7 mouse cellular contexts compared by ENCODE assay signal in genomic region chr19:44294588-44295041, GRCm38 (mm10). TPM values are rescaled to one million over a fixed set of nuclear protein-coding genes. Genes with fewer than 3 reads are reported as not detected.
A peak's percentile ranks its signal among the peaks of the same experiment; 100 is the strongest.
DNase-seq lines count a peak whose midpoint lies in the region; ATAC-seq and TF ChIP-seq lines count a peak whose summit lies in the region.

No protein-coding gene starts in this region.

- WGBS in embryonic facial prominence, embryonic 11.5 days: under 1% methylated on average over 14 of the region's 14 CpGs
- WGBS in kidney, adult 2 months: under 1% methylated on average over 14 of the region's 14 CpGs
- WGBS in limb, embryonic 12.5 days: 1% methylated on average over 14 of the region's 14 CpGs
- WGBS in midbrain, embryonic 14.5 days: under 1% methylated on average over 14 of the region's 14 CpGs

- no peaks in the 10 kb centered on the region for H3K27me3 ChIP-seq in embryonic facial prominence, embryonic 11.5 days (ENCODE audit: control insufficient read depth, insufficient read depth, low read length)
- H3K27me3 ChIP-seq in kidney, adult 2 months (replicated peaks; ENCODE audit: control insufficient read depth, insufficient read depth, low read length): no peaks in the 10 kb centered on the region
- H3K27me3 ChIP-seq in limb, embryonic 12.5 days: no peaks in the 10 kb centered on the region
- H3K27me3 ChIP-seq in midbrain, embryonic 14.5 days (ENCODE audit: control insufficient read depth, insufficient read depth, low read length): no peaks in the 10 kb centered on the region

- H3K27ac ChIP-seq in embryonic facial prominence, embryonic 11.5 days (replicated peaks; ENCODE audit: low read depth, low read length): peak overlapping the region; percentile 98
- H3K27ac ChIP-seq in kidney, adult 2 months (ENCODE audit: insufficient read depth, low read depth, low read length): peak overlapping the region; percentile 79
- peak overlapping the region; percentile 98 for H3K27ac ChIP-seq in limb, embryonic 12.5 days
- peak overlapping the region; percentile 97 for H3K27ac ChIP-seq in midbrain, embryonic 14.5 days (replicated peaks; ENCODE audit: low read depth, low read length)

- peaks cover 19% of the 10 kb centered on the region for H3K36me3 ChIP-seq in embryonic facial prominence, embryonic 11.5 days (replicated peaks; ENCODE audit: control insufficient read depth, insufficient read depth, low read depth, low read length)
- H3K36me3 ChIP-seq in kidney, adult 2 months (ENCODE audit: control insufficient read depth, insufficient read depth, low read length): no peaks in the 10 kb centered on the region
- H3K36me3 ChIP-seq in limb, embryonic 12.5 days: peaks cover 48% of the 10 kb centered on the region
- peaks cover 45% of the 10 kb centered on the region for H3K36me3 ChIP-seq in midbrain, embryonic 14.5 days (ENCODE audit: control insufficient read depth, insufficient read depth, low read length)

- peak overlapping the region; percentile 95 for H3K9ac ChIP-seq in embryonic facial prominence, embryonic 11.5 days (replicated peaks; ENCODE audit: low read length)
- H3K9ac ChIP-seq in limb, embryonic 12.5 days (replicated peaks): peak overlapping the region; percentile 93
- peak overlapping the region; percentile 88 for H3K9ac ChIP-seq in midbrain, embryonic 14.5 days (replicated peaks; ENCODE audit: low read length)

- peaks cover 13% of the 10 kb centered on the region for H3K4me1 ChIP-seq in embryonic facial prominence, embryonic 11.5 days (ENCODE audit: control insufficient read depth, insufficient read depth, low read length)
- peaks cover 7% of the 10 kb centered on the region; the same call in 1 of the 2 replicates for H3K4me1 ChIP-seq in kidney, adult 2 months (ENCODE audit: control insufficient read depth, insufficient read depth, low read length)
- peaks cover 71% of the 10 kb centered on the region for H3K4me1 ChIP-seq in limb, embryonic 12.5 days (replicated peaks)
- H3K4me1 ChIP-seq in midbrain, embryonic 14.5 days (ENCODE audit: control insufficient read depth, insufficient read depth, low read length): peaks cover 44% of the 10 kb centered on the region

- H3K4me2 ChIP-seq in embryonic facial prominence, embryonic 11.5 days (ENCODE audit: low read depth, low read length): peak overlapping the region; percentile 87
- H3K4me2 ChIP-seq in limb, embryonic 12.5 days: peak overlapping the region; percentile 99
- peak overlapping the region; percentile 100 for H3K4me2 ChIP-seq in midbrain, embryonic 14.5 days (ENCODE audit: low read length)

- ATAC-seq in embryonic facial prominence, embryonic 11.5 days (replicated peaks; ENCODE audit: insufficient number of reproducible peaks, low FRiP score, low TSS enrichment, low read depth): 0 out of 2 replicates have a peak, but pooled peaks have one; percentile 19
- ATAC-seq in limb, embryonic 12.5 days (ENCODE audit: insufficient number of reproducible peaks, insufficient read depth, low FRiP score, low TSS enrichment, low read depth): peak; percentile 33; the same call in 1 of the 2 replicates
- ATAC-seq in midbrain, embryonic 14.5 days (ENCODE audit: low FRiP score, low TSS enrichment): peak; percentile 68

- peak overlapping the region; percentile 86 for H3K4me3 ChIP-seq in embryonic facial prominence, embryonic 11.5 days (ENCODE audit: low read depth, low read length)
- peak overlapping the region; percentile 74 for H3K4me3 ChIP-seq in kidney, adult 2 months (ENCODE audit: insufficient read depth, low read depth, low read length)
- peak overlapping the region; percentile 83 for H3K4me3 ChIP-seq in limb, embryonic 12.5 days (replicated peaks)
- peak overlapping the region; percentile 95 for H3K4me3 ChIP-seq in midbrain, embryonic 14.5 days (replicated peaks; ENCODE audit: low read depth, low read length)

- no peaks in the 10 kb centered on the region for H3K9me3 ChIP-seq in embryonic facial prominence, embryonic 11.5 days (replicated peaks; ENCODE audit: control insufficient read depth, low read length)
- H3K9me3 ChIP-seq in limb, embryonic 12.5 days: no peaks in the 10 kb centered on the region
- H3K9me3 ChIP-seq in midbrain, embryonic 14.5 days (ENCODE audit: control insufficient read depth, low read length): no peaks in the 10 kb centered on the region

- no peak for TF ChIP-seq POLR2A in kidney, adult 2 months (IDR thresholded peaks at IDR 0.05; ENCODE audit: low read depth, low read length)

- DNase-seq in adrenal gland, postnatal 25 days: peak; percentile 87
- peak; percentile 93 for DNase-seq in embryonic facial prominence, embryonic 11.5 days (ENCODE audit: low spot score)
- DNase-seq in heart, adult 18-20 months: peak; percentile 88 to 94
- peak; percentile 87 for DNase-seq in kidney, adult 2 months
- DNase-seq in midbrain, embryonic 14.5 days: peak; percentile 93
- DNase-seq in spleen, adult 12 weeks (ENCODE audit: low spot score): peak; percentile 77

- peak; percentile 83 for TF ChIP-seq CTCF in kidney, adult 2 months (conservative IDR thresholded peaks at IDR 0.05; ENCODE audit: insufficient read depth, insufficient read length, low read depth, low read length)

RNA-seq across cellular contexts. Expression of gene Scd2, which starts 1.1 kb away (rescaled TPM):
- total RNA-seq in adrenal gland, postnatal 25 days (2021): 749 and 764 TPM in 2 replicates
- 298 and 305 TPM in 2 replicates for polyA plus RNA-seq in embryonic facial prominence, embryonic 11.5 days (2014; fragmentation: Nextera tagmentation; extraction: Ambion mirVana)
- total RNA-seq in heart, adult 18-20 months (2021): 1 to 10 TPM; 9.1 to 9.4 TPM
- 61.3 and 63.9 TPM in 2 replicates for polyA plus RNA-seq in kidney, adult 2 months (2012; rRNA removed)
- polyA plus RNA-seq in limb, embryonic 12.5 days (2016; fragmentation: Nextera tagmentation; extraction: Ambion mirVana): 304 and 317 TPM in 2 replicates
- 194 and 281 TPM in 2 replicates for polyA plus RNA-seq in midbrain, embryonic 14.5 days (2014; fragmentation: Nextera tagmentation; extraction: Ambion mirVana)

RNA-seq across cellular contexts. Expression of gene Scd4, which starts 38.3 kb away (rescaled TPM):
- 5.5 and 6.4 TPM in 2 replicates for total RNA-seq in adrenal gland, postnatal 25 days (2021)
- polyA plus RNA-seq in embryonic facial prominence, embryonic 11.5 days (2014; fragmentation: Nextera tagmentation; extraction: Ambion mirVana): not detected in 2 replicates
- 1 to 10 TPM; 4.3 to 7.8 TPM for total RNA-seq in heart, adult 18-20 months (2021)
- 0.23 and 0.26 TPM in 2 replicates for polyA plus RNA-seq in kidney, adult 2 months (2012; rRNA removed)
- polyA plus RNA-seq in limb, embryonic 12.5 days (2016; fragmentation: Nextera tagmentation; extraction: Ambion mirVana): 0.06 TPM in 1 of 2 replicates, not detected in the other
- polyA plus RNA-seq in midbrain, embryonic 14.5 days (2014; fragmentation: Nextera tagmentation; extraction: Ambion mirVana): 0.11 and 0.19 TPM in 2 replicates

Comparison
In these comparisons a context has a peak if more than half of its experiments do, and no peak if none do; other contexts are left out.
1. Peak in every context shown above with its lines: DNase-seq, ATAC-seq, H3K4me3 ChIP-seq and H3K27ac ChIP-seq.